Mouse (Mus musculus): ENCODE results near the gene Robo4. TPM values are rescaled to one million over a fixed set of nuclear protein-coding genes. Genes with fewer than 3 reads are reported as not detected.
A peak's percentile ranks its signal among the peaks of the same experiment; 100 is the strongest.

Robo4 gene
- total and polyA plus RNA-seq, 3 experiments, result 27.9 to 33.7 (median 31.8) TPM

DNA sequence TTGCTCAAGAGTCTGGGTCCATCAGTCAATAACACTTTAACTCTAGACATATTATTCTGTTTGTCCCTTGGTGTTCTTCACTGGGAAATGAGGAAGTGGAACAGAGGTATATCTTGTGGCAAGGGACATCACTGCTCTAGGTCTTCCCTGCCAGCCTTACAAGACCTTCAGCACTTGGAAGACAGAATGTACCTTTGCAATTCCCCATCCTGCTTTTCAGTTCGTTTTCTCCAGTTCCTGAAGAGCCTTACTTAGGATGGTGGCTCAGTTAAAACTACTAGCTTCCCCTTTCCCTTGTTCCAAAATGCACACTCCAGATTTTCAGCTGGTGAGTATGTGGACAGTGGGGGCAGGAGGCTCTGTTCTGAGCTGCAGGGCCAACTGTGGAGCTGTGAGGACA lies 38.8 kb upstream of the Robo4 start:
- no peak for TF ChIP-seq POLR2A (IDR thresholded peaks at IDR 0.05; ENCODE audit: insufficient read depth, low read depth, low read length)
- TF ChIP-seq CTCF (IDR thresholded peaks at IDR 0.05), result no peak
- TF ChIP-seq EP300 (IDR thresholded peaks at IDR 0.05; ENCODE audit: insufficient read depth, low read depth, low read length), result no peak
- no peak overlapping the region for H3K4me3 ChIP-seq
- WGBS, result 48% methylated on average over 1 of the region's 1 CpGs
- no peak overlapping the region for H3K27ac ChIP-seq
- H3K27me3 ChIP-seq (ENCODE audit: control insufficient read depth, insufficient read depth, low read length), result no peaks in the 10 kb centered on the region
- no peaks in the 10 kb centered on the region for H3K36me3 ChIP-seq (ENCODE audit: control insufficient read depth, insufficient read depth, low read length)
- DNase-seq, result no peak
- H3K79me2 ChIP-seq (replicated peaks; ENCODE audit: control insufficient read depth, insufficient read depth, low read length), result no peaks in the 10 kb centered on the region
- intact Hi-C loops (cut with DNase I), result no loop called here
- H3K4me1 ChIP-seq (ENCODE audit: control insufficient read depth, insufficient read depth, low read length), result no peaks in the 10 kb centered on the region; the same call in 1 of the 2 replicates
- no peak overlapping the region for H3K9ac ChIP-seq (ENCODE audit: low read depth, low read length)

DNA sequence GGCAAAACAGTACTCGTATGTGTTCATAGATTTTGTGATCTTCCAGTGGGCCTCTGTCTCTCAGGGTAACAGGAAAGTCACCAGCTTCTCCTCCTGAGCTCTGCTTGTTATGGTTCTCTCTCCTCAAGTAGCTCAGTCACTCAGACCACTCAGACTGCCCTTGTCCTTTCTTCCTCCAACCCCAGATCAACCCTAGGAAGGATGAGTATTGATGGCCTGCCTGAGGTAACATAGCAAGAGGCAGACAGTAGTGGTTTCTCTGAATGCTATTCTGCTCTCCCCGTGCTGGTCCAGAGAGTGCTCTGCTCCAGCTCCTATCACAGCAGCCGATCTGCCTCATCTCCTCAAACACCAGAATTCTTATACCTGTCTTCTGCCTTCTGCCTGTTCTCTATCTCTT lies 38.1 kb upstream of the Robo4 start:
- no peaks in the 10 kb centered on the region for H3K79me2 ChIP-seq (replicated peaks; ENCODE audit: control insufficient read depth, insufficient read depth, low read length)
- DNase-seq, result no peak
- no peak overlapping the region for H3K4me3 ChIP-seq
- H3K27ac ChIP-seq, result no peak overlapping the region
- intact Hi-C loops (cut with DNase I), result no loop called here
- no peaks in the 10 kb centered on the region for H3K36me3 ChIP-seq (ENCODE audit: control insufficient read depth, insufficient read depth, low read length)
- no peak for TF ChIP-seq CTCF (IDR thresholded peaks at IDR 0.05)
- no peak for TF ChIP-seq POLR2A (IDR thresholded peaks at IDR 0.05; ENCODE audit: insufficient read depth, low read depth, low read length)
- TF ChIP-seq EP300 (IDR thresholded peaks at IDR 0.05; ENCODE audit: insufficient read depth, low read depth, low read length), result no peak
- 70% methylated on average over 3 of the region's 3 CpGs for WGBS
- H3K9ac ChIP-seq (ENCODE audit: low read depth, low read length), result no peak overlapping the region
- no peaks in the 10 kb centered on the region; the same call in 1 of the 2 replicates for H3K4me1 ChIP-seq (ENCODE audit: control insufficient read depth, insufficient read depth, low read length)
- H3K27me3 ChIP-seq (ENCODE audit: control insufficient read depth, insufficient read depth, low read length), result no peaks in the 10 kb centered on the region

DNA sequence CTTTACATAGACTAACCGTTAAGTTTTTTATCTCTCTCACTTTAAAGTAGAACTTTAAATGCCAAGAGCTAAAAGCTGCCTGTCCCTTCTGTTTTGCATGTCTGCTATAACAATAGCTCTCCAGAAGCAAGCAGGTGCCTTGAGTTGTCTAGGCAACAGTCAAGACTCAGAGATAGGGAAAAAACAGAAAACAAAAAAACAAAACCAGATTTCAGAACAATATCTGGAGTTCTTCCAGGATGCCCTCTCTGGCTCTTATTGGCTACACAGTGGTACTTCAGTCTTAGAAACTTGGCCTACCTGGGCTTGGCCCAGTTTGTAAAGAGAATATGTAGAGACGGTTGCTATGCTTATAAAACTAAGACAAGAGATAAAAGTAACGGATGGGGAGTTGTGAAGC lies 37.3 kb upstream of the Robo4 start:
- Histone ChIP-seq H3K9ac (ENCODE audit: low read depth, low read length) (no peak overlapping the region), H3K79me2 (replicated peaks; ENCODE audit: control insufficient read depth, insufficient read depth, low read length) (no peaks in the 10 kb centered on the region), H3K4me3 (no peak overlapping the region), H3K4me1 (ENCODE audit: control insufficient read depth, insufficient read depth, low read length) (no peaks in the 10 kb centered on the region; the same call in none of the 2 replicates), H3K36me3 (ENCODE audit: control insufficient read depth, insufficient read depth, low read length) (peaks cover 2% of the 10 kb centered on the region; the same call in 1 of the 2 replicates), H3K27ac (no peak overlapping the region), H3K27me3 (ENCODE audit: control insufficient read depth, insufficient read depth, low read length) (no peaks in the 10 kb centered on the region)
- TF ChIP-seq CTCF (IDR thresholded peaks at IDR 0.05), result no peak
- no peak for TF ChIP-seq EP300 (IDR thresholded peaks at IDR 0.05; ENCODE audit: insufficient read depth, low read depth, low read length)
- no peak for TF ChIP-seq POLR2A (IDR thresholded peaks at IDR 0.05; ENCODE audit: insufficient read depth, low read depth, low read length)
- 35% methylated on average over 3 of the region's 3 CpGs for WGBS
- intact Hi-C loops (cut with DNase I), result no loop called here
- no peak for DNase-seq

DNA sequence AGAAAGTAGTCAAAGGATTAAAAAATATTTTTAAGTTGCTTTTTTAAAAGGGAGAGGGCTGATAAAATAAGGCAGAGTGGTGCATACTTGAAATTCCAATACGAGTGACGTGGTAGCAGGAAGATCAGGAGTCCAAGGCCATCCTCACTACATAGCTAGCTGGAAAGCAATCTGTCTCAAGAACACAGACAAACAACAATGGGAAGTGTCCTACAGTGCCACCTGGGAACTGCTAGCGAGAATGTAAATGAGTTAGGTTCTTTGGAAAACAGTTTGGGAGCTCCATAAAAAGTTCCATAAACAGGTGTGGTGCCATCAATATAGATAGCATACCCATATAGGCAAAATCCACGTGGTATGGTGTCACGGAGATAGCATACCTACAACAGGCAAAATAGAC lies 36.0 kb upstream of the Robo4 start:
- Histone ChIP-seq H3K27me3 (ENCODE audit: control insufficient read depth, insufficient read depth, low read length) (no peaks in the 10 kb centered on the region), H3K79me2 (replicated peaks; ENCODE audit: control insufficient read depth, insufficient read depth, low read length) (no peaks in the 10 kb centered on the region), H3K9ac (ENCODE audit: low read depth, low read length) (no peak overlapping the region), H3K4me3 (no peak overlapping the region), H3K4me1 (ENCODE audit: control insufficient read depth, insufficient read depth, low read length) (no peaks in the 10 kb centered on the region; the same call in none of the 2 replicates), H3K27ac (no peak overlapping the region), H3K36me3 (ENCODE audit: control insufficient read depth, insufficient read depth, low read length) (peaks cover 2% of the 10 kb centered on the region; the same call in 1 of the 2 replicates)
- TF ChIP-seq EP300 (IDR thresholded peaks at IDR 0.05; ENCODE audit: insufficient read depth, low read depth, low read length), result no peak
- 0 out of 2 replicates have a peak, but pooled peaks have one; percentile 19 for TF ChIP-seq CTCF (IDR thresholded peaks at IDR 0.05)
- no peak for TF ChIP-seq POLR2A (IDR thresholded peaks at IDR 0.05; ENCODE audit: insufficient read depth, low read depth, low read length)
- intact Hi-C loops (cut with DNase I), result no loop called here
- DNase-seq, result no peak
- WGBS, result 36% methylated on average over 5 of the region's 5 CpGs

DNA sequence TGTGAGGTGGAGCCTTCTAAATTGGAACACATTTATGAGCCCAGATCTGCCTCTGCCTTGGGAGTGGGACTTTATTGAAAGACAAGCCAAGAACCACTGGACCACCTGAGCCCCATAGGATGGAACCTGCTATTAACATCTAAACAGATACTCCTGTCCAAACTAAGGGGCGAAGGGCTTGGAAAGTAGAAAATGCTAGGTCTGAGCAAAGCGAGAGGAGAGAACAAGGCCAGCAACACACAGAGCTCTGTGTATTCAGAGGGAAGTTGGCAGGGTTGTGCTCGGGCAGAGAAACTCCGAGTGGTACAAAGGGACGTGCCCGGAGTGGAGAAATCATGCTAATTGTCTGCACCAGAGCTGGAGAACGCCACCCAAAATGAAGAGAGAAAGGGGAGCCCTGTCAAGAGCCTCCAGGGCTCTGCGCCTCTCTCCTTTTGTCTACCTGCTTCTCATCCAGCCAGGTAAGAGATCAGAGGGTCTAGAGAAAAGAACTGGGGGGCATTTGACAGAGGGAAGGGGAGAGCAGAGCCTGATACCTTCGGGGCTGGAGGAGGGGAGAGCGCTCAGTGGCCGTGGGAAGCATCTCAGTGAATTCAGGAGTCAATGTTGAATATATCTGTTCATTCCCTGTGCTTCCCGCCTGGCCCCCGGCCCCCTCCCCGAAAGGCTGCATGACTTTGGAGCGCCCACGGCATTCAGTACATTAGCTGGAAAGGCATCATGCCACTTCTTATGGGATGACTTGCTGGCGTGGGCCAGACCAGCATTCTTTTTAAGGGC lies 34.2 kb upstream of the Robo4 start, which contains the start of gene Hepacam:
TSS of gene Hepacam (plus strand) at position 51 of the 780 bp plus-strand sequence.
- Histone ChIP-seq H3K27ac (peak within 1 kb of the TSS; percentile 93), H3K79me2 (replicated peaks; ENCODE audit: control insufficient read depth, insufficient read depth, low read length) (no peaks in the 10 kb centered on the region), H3K9ac (ENCODE audit: low read depth, low read length) (no peak within 1 kb of the TSS), H3K4me1 (ENCODE audit: control insufficient read depth, insufficient read depth, low read length) (no peaks in the 10 kb centered on the region; the same call in none of the 2 replicates), H3K27me3 (ENCODE audit: control insufficient read depth, insufficient read depth, low read length) (no peaks in the 10 kb centered on the region), H3K4me3 (no peak within 1 kb of the TSS), H3K36me3 (ENCODE audit: control insufficient read depth, insufficient read depth, low read length) (peaks cover 2% of the 10 kb centered on the region; the same call in 1 of the 2 replicates)
- no peak for DNase-seq
- intact Hi-C loops (cut with DNase I), result loop anchor here (1.0 kb wide), 1 partner anchor 33 kb away; no protein-coding TSS in a partner anchor
- no peak for TF ChIP-seq EP300 (IDR thresholded peaks at IDR 0.05; ENCODE audit: insufficient read depth, low read depth, low read length)
- TF ChIP-seq CTCF (IDR thresholded peaks at IDR 0.05), result no peak
- no peak for TF ChIP-seq POLR2A (IDR thresholded peaks at IDR 0.05; ENCODE audit: insufficient read depth, low read depth, low read length)
- 85% methylated on average over 17 of the region's 17 CpGs for WGBS

Measured in heart, adult 2 months (tissue).